Mouse (Mus musculus) thymus, postnatal 0 days (tissue): Measurements from ENCODE around the gene Htr6. TPM values are rescaled to one million over a fixed set of nuclear protein-coding genes. Genes with fewer than 3 reads are reported as not detected.

Experiments
- DNase-seq: peaks from one replicate; pipeline ENCODE4 v3.0.0-alpha.2; 2015; ENCODE audit warnings: low spot score
- polyA plus RNA-seq: library from polyadenylated mRNA; unstranded; fragments of >200 nt; fragmentation: Nextera tagmentation; extraction: Ambion mirVana; gene quantifications from 2 replicates; pipeline ENCODE4 v1.2.1, GENCODE M21; 2015

The Htr6 gene
- polyA plus RNA-seq, 1 experiment from 2014 or later = not detected

- no peak for DNase-seq
These were observed 13.8 kb upstream of the Htr6 start for GRCm38 (mm10) chr4:139088982-139089671.

DNA sequence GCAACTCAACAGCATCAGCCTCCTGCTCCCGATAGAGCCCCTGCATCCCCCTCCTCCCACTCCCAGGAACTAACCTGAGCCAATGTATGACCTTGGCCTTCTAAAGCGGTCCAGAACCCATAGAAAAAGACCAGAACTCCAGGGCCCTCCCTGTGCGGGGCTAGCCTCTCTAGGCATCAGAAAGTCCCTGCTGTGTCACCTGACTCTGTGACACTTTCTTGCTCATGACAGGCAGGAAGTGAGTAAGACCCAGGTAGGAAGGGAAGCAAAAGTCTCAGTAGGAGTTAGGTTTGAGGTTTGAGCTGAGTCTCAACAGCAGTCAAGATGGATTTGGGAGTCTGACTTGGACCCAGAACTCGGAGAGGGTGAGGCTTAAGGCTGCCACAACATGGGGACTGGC is 11.6 kb upstream of the Htr6 start:
- no peak for DNase-seq

- DNase-seq = peak; percentile 86
These were observed 10.7 kb upstream of the Htr6 start for GRCm38 (mm10) chr4:139086037-139086436.

DNA sequence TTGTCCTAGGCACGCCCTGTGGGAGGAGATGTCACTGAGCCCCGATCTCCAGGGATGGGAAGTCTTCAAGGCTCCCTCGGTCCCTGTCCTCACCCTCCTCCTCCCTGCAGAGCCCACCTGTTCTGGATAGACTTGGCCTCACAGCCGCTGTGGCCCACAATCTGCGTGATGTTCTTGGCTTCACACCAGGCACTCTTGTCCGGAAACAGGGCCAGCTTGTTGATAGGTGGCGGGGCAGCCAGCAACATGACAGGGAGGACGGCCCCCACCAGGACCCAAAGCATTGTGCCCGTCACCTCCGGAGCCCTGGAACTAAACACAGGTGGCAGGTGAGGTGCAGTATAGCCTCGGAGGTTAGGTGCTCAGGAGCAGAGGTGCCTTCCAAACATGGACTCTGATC is 10.0 kb upstream of the Htr6 start:
- no peak for DNase-seq

DNA sequence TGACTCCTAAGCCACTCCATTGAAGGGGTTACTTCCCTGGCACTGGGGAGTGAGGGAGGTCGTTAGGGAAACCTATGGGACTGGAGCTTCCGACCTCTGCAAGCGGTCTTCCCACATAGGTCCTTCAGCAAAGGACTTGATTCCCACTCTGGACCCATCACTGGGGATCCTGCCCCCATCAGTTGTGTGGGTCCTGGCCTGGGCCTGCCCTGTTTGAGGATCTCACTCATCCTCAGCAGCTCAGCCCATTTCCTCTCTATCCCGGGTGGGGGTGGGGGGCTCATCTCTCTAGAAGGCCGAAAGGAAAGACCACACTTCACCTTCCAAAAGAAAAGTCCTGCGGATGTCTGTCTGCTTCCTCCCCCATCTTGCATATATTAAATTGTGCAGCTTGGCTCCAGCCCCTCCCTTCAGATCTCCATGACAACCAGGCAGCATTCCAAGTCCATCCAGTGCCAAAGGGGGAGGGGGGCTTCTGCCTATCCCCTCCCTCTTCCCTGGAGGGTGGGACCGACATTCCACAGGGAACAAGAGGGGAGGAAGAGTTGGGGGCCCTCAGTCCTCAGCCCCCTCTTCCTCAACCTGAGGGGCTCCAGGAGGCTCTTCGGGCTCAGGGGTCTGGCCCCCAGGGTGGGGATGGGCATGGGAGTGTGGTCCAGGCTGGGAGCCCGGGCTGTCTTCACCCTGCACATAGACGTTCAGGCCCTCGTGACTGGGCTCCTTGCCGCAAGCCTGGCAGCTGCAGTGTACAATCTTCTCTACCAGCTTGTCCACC is 7.6 kb upstream of the Htr6 start:
- no peak for DNase-seq

GRCm38 (mm10) chr4:139081270-139081931 is 6.0 kb upstream of the Htr6 start:
- DNase-seq = no peak

GRCm38 (mm10) chr4:139080259-139080658 is 4.9 kb upstream of the Htr6 start:
- no peak for DNase-seq

DNA sequence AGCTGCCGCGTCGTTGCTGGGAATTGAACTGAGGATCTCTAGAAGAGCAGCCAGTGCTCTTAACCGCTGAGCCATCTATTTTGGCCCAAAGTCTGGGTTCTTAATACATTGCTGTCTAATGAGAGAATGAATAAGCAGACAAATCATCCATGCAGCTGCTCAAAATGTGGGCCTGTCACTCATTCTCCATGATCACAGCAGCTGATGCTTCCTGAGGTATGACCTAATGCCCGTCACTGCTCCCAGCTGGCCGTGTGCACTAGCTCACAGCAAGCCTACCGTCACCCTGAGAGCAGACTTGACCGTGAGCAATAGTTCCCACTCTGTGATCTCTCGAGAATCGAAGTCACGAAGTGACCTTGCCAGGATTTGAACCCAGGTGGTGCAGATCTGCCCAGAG is 4.1 kb upstream of the Htr6 start:
- DNase-seq = no peak

GRCm38 (mm10) chr4:139078726-139079125 is 3.4 kb upstream of the Htr6 start:
- no peak for DNase-seq

DNA sequence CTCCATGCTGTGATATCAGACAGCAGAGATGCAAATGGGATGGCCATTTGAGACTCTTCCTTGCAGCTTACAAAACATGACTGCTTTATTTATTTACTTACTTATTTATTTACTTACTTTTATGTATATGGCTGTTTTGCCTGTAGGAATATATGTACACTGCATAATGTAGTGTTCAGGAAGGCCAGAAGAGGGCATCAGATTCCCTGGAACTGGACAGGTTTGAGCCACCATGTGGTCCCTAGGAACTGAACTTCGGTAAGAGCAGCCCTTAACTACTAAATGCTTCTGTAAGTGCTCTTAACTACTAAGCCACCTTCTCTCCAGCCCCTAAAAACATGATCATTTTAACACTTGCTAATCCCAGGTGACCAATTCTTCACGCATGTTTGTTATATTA is 2.9 kb upstream of the Htr6 start:
- no peak for DNase-seq

DNA sequence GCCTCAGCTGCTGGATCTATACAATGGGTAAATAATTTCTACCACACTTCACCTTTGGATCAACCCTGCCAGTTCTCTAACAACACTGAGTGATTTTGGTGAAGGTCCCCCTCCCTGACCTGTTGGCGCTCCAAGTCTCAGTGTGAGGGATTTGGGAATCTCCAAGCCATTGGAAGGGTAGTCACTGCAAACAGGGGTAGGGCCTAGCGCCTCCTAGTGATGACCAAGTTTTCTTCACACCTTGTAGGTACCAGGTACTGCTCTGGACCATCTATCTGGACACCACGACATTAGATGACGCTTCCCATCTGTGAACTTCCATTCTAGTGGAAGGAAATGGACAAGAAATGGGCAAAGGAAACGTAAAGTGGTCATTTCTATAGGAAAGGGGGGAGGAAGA is 545 bp upstream of the Htr6 start:
- no peak for DNase-seq

- DNase-seq = no peak
These were observed 1.3 kb downstream of the Htr6 start for GRCm38 (mm10) chr4:139074060-139074459.

GRCm38 (mm10) chr4:139068287-139068686 is 7.1 kb downstream of the Htr6 start:
- no peak for DNase-seq

DNA sequence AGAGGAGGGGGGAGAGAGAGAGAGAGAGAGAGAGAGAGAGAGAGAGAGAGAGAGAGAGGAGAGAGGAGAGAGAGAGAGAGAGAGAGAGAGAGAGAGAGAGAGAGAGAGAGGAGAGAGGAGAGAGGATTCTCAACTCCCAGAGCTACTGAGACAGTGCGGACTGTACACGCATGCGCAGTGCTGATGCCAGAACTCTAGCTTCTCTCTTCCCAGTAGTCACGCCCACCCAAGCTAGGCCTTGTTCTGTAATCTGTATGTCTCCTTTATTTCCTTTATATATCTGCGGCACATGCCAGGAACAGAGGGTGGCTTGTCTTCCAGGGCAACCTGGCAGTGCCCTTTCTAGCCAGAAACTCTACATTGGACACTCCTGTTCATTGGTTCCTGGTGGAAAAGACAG is 10.5 kb downstream of the Htr6 start:
- DNase-seq = no peak

DNA sequence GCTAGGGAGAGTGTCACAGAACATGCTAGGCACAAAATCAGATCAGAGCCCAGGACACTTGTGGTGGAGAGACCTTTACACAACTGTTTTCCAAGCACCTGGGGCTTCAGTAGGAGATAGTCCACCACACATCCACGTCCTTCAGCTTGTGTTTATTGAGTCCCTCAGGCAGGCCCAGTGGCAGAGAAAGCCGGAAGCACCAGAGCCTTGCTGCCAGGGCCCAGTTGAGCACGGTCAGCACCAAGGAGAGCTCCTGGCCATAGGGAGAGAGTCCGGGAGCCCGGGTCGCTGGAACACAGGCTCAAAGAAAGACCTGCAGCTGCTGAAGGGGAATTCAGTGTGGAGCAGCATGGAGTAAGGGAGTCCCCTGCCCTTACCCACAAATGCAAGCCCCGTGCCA is 15.8 kb downstream of the Htr6 start:
- DNase-seq = peak; percentile 18

- DNase-seq = no peak
These were observed 17.3 kb downstream of the Htr6 start for GRCm38 (mm10) chr4:139058029-139058428.

DNA sequence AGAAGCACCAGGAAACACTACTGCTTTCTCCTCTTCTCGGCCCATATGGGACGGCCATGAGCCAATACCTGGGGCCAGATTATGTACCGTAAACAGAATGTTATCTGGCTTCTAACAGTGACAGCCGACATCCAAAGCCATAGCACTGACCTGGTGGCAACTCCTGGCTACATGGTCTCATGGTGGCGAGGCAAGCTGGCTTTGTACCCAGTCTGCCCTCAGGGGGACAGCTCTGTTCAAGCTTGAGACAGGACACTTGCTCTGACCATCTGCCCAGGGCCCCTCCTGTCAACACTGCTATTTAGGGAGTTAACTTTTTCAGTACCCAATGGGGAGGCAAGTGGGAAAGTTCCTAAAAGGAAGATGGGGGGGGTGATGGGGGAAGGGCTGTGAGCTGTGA is 18.1 kb downstream of the Htr6 start:
- no peak for DNase-seq

GRCm38 (mm10) chr4:139055744-139056143 is 19.6 kb downstream of the Htr6 start:
- DNase-seq = no peak

GRCm38 (mm10) chr4:139055336-139055735 is 20.0 kb downstream of the Htr6 start:
- DNase-seq = no peak

DNA sequence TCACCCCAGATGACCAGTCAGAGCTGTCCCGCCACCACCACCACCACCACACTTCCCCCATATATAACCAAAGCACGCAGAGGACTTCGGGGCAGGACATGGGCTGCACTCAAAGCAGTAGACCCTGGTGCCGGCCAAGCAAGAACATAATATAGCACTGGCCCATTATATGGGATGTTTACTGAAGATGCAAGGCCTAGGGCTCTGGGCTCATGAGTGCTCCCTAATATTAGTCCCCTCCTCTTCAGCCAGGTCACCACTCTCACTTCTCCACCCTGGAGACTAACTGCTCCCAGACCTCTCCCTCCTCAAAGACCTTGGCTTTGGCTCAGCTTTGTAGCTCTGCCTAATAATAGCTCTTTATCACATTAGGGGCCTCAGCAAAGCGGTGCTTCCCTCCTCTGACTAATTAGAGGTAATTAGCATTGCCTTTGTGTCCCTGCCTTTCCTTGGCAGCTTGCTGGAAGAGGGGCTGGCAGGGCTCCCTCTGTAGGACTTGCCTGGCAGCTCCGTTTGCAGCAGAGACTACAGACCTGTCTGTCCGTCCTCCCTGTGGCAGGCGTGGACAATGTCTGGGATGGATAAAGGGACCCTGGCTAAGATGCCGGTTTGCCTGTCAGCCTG is 21.0 kb downstream of the Htr6 start:
- DNase-seq = no peak

- DNase-seq = no peak
These were observed 22.0 kb downstream of the Htr6 start for GRCm38 (mm10) chr4:139053391-139053790.

GRCm38 (mm10) chr4:139052796-139053195 is 22.6 kb downstream of the Htr6 start:
- DNase-seq = no peak
